Mouse (Mus musculus) spleen, adult 2 months (tissue): Measurements from ENCODE around the gene Gm20388.

ENCODE experiments used
- CTCF ChIP-seq: fragments of 200-500 bp; IDR thresholded peaks from 2 replicates; pipeline ENCODE4 v1.5.1; 2011; ENCODE audit warnings: mild to moderate bottlenecking, inconsistent platforms; ENCODE audit not compliant: insufficient read depth, insufficient read length, insufficient replicate concordance; ENCODE audit errors: extremely low read depth
- POLR2A ChIP-seq: fragments of 200-500 bp; IDR thresholded peaks from 2 replicates; pipeline ENCODE4 v1.6.1; 2011; ENCODE audit warnings: low read depth, low read length, inconsistent platforms

- TF ChIP-seq CTCF (no peak), POLR2A (no peak)
Observed at GRCm38 (mm10) chr8:120513145-120513544, 602.5 kb downstream of the Gm20388 start.
